Mouse (Mus musculus): Measurements from ENCODE around the gene Ctnnbl1. TPM values are rescaled to one million over a fixed set of nuclear protein-coding genes. Genes with fewer than 3 reads are reported as not detected.
A peak's percentile ranks its signal among the peaks of the same experiment; 100 is the strongest.

Gene Ctnnbl1
- total RNA-seq (2014; rRNA removed; ENCODE audit: low replicate concordance), result 12.9 and 28.4 TPM in 2 replicates
- 21.0 and 22.0 TPM in 2 replicates for polyA plus RNA-seq (2015; fragmentation: Nextera tagmentation; extraction: Ambion mirVana)

- ATAC-seq (ENCODE audit: insufficient read depth, low read depth), result peak; percentile 88
- no peak for TF ChIP-seq EP300 (IDR thresholded peaks at IDR 0.05; ENCODE audit: low read depth)
- TF ChIP-seq CTCF (IDR thresholded peaks at IDR 0.05; ENCODE audit: low read depth), result no peak
- no peaks in the 10 kb centered on the region for H3K27me3 ChIP-seq (ENCODE audit: control insufficient read depth, insufficient read depth, low read length)
- no peaks in the 10 kb centered on the region for H3K9me3 ChIP-seq (replicated peaks; ENCODE audit: control insufficient read depth, low read length)
- no peaks in the 10 kb centered on the region for H3K36me3 ChIP-seq (replicated peaks; ENCODE audit: control insufficient read depth, insufficient read depth, low read length)
- peak within 1 kb of the TSS; percentile 65 for H3K9ac ChIP-seq (replicated peaks; ENCODE audit: low read depth, low read length)
- peaks cover 7% of the 10 kb centered on the region for H3K4me1 ChIP-seq (ENCODE audit: control insufficient read depth, insufficient read depth)
- peak; percentile 94 for DNase-seq (ENCODE audit: low spot score)
- H3K4me3 ChIP-seq (ENCODE audit: low read depth, low read length), result peak within 1 kb of the TSS; percentile 59
- H3K4me2 ChIP-seq (ENCODE audit: low read depth, low read length), result peak within 1 kb of the TSS; percentile 87
- no peak within 1 kb of the TSS for H3K27ac ChIP-seq (ENCODE audit: low read depth)
- WGBS, result 10% methylated on average over 44 of the region's 44 CpGs
Observed at GRCm38 (mm10) chr2:157736854-157737850, at the start of gene Ctnnbl1. Ctnnbl1 (plus strand) TSS chr2:157737401.

- Histone ChIP-seq H3K9ac (replicated peaks; ENCODE audit: low read depth, low read length) (no peak overlapping the region), H3K9me3 (replicated peaks; ENCODE audit: control insufficient read depth, low read length) (no peaks in the 10 kb centered on the region), H3K27me3 (ENCODE audit: control insufficient read depth, insufficient read depth, low read length) (peaks cover 16% of the 10 kb centered on the region), H3K4me3 (ENCODE audit: low read depth, low read length) (no peak overlapping the region), H3K27ac (ENCODE audit: low read depth) (no peak overlapping the region), H3K4me1 (ENCODE audit: control insufficient read depth, insufficient read depth) (no peaks in the 10 kb centered on the region), H3K4me2 (ENCODE audit: low read depth, low read length) (no peak overlapping the region), H3K36me3 (replicated peaks; ENCODE audit: control insufficient read depth, insufficient read depth, low read length) (no peaks in the 10 kb centered on the region)
- DNase-seq (ENCODE audit: low spot score) (no peak), ATAC-seq (ENCODE audit: insufficient read depth, low read depth) (no peak)
- TF ChIP-seq CTCF (IDR thresholded peaks at IDR 0.05; ENCODE audit: low read depth), result no peak
- no peak for TF ChIP-seq EP300 (IDR thresholded peaks at IDR 0.05; ENCODE audit: low read depth)
- 40% methylated on average over 3 of the region's 3 CpGs for WGBS
Observed at GRCm38 (mm10) chr2:157687506-157687905, 49.7 kb upstream of the Ctnnbl1 start.

DNA sequence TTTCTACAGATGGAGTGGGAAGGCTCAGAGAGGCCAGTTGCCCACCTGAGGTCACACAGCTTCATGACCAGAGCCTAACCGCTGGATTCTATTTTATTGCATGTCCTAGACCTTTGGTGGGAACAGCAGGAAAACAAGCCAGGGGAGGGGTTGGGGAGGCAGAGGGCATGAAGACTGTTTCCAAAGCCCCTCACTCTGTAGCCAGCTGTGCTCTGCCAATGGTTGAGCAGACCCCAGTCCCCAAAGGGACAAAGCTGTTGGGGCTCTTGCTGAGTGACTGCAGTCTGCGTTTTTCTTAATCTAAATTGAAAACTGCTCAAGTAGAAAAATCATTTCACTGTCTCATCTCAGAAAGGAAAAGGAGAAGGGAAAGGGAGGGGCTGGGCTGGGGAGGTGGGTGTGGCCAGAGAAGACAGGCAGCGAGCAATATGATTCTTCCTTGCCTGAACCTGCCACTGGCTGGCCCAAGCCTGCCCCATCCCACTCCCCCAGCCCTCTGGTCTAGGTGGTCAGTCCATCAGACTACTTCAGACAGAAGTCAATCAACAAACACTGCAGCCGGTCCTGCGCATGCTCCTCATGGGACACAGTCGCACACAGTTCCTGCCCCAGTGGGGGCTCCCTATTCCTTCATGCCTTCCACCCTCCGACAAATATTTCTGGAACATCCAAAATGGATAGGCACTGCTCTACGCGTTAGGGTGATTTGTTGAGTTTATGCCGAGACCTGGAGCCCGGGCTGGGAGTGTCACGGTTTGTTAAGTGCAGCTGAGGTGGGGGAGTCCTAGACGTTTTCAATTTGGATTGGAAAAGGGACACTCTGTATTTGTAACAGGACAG is 45.7 kb upstream of the Ctnnbl1 start:
- 68% methylated on average over 13 of the region's 13 CpGs for WGBS
- no peak for ATAC-seq (ENCODE audit: insufficient read depth, low read depth)
- H3K27me3 ChIP-seq (ENCODE audit: control insufficient read depth, insufficient read depth, low read length), result peaks cover 12% of the 10 kb centered on the region
- H3K9me3 ChIP-seq (replicated peaks; ENCODE audit: control insufficient read depth, low read length), result no peaks in the 10 kb centered on the region
- no peak overlapping the region for H3K9ac ChIP-seq (replicated peaks; ENCODE audit: low read depth, low read length)
- no peaks in the 10 kb centered on the region for H3K4me1 ChIP-seq (ENCODE audit: control insufficient read depth, insufficient read depth)
- no peak for DNase-seq (ENCODE audit: low spot score)
- no peak overlapping the region for H3K4me2 ChIP-seq (ENCODE audit: low read depth, low read length)
- H3K27ac ChIP-seq (ENCODE audit: low read depth), result no peak overlapping the region
- no peaks in the 10 kb centered on the region for H3K36me3 ChIP-seq (replicated peaks; ENCODE audit: control insufficient read depth, insufficient read depth, low read length)
- no peak for TF ChIP-seq EP300 (IDR thresholded peaks at IDR 0.05; ENCODE audit: low read depth)
- no peak for TF ChIP-seq CTCF (IDR thresholded peaks at IDR 0.05; ENCODE audit: low read depth)
- no peak overlapping the region for H3K4me3 ChIP-seq (ENCODE audit: low read depth, low read length)

DNA sequence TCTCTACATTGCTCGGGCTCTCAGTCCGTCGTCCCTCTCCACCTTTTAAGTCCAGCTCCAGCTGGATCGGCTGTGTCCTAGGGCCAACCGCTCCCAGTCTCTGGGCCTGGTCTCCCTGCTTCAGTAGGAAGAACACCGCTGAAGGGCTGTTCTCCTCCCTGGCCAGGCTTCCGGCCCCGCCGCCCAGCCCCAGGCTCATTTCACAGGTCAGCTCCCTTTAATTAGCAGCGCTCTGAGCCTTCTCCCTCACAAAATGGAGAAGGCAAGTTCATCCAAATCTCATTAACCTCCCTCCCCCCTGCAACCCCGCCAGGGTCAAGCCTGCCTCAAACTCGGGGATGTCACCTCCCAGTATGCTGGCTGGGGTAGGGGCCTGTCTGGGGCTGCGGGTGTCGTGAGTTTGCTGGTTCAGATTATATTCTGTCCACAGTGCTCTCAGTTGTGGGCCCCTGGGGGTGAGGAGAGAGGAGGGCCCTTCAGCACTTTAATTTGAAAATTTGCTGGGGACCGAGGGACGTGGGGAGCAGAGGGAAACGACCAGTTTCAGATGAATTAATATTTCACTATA is 44.8 kb upstream of the Ctnnbl1 start:
- no peak for DNase-seq (ENCODE audit: low spot score)
- H3K9me3 ChIP-seq (replicated peaks; ENCODE audit: control insufficient read depth, low read length), result no peaks in the 10 kb centered on the region
- no peak overlapping the region for H3K4me2 ChIP-seq (ENCODE audit: low read depth, low read length)
- 14% methylated on average over 17 of the region's 17 CpGs for WGBS
- no peaks in the 10 kb centered on the region for H3K36me3 ChIP-seq (replicated peaks; ENCODE audit: control insufficient read depth, insufficient read depth, low read length)
- H3K4me3 ChIP-seq (ENCODE audit: low read depth, low read length), result no peak overlapping the region
- no peak overlapping the region for H3K9ac ChIP-seq (replicated peaks; ENCODE audit: low read depth, low read length)
- ATAC-seq (ENCODE audit: insufficient read depth, low read depth), result no peak
- TF ChIP-seq CTCF (IDR thresholded peaks at IDR 0.05; ENCODE audit: low read depth) (no peak), EP300 (IDR thresholded peaks at IDR 0.05; ENCODE audit: low read depth) (no peak)
- H3K27me3 ChIP-seq (ENCODE audit: control insufficient read depth, insufficient read depth, low read length), result peaks cover 12% of the 10 kb centered on the region
- no peak overlapping the region for H3K27ac ChIP-seq (ENCODE audit: low read depth)
- H3K4me1 ChIP-seq (ENCODE audit: control insufficient read depth, insufficient read depth), result no peaks in the 10 kb centered on the region

GRCm38 (mm10) chr2:157693576-157693975 is 43.6 kb upstream of the Ctnnbl1 start:
- Histone ChIP-seq H3K9me3 (replicated peaks; ENCODE audit: control insufficient read depth, low read length) (no peaks in the 10 kb centered on the region), H3K27ac (ENCODE audit: low read depth) (no peak overlapping the region), H3K27me3 (ENCODE audit: control insufficient read depth, insufficient read depth, low read length) (peaks cover 12% of the 10 kb centered on the region), H3K4me3 (ENCODE audit: low read depth, low read length) (no peak overlapping the region), H3K36me3 (replicated peaks; ENCODE audit: control insufficient read depth, insufficient read depth, low read length) (no peaks in the 10 kb centered on the region), H3K4me2 (ENCODE audit: low read depth, low read length) (no peak overlapping the region), H3K9ac (replicated peaks; ENCODE audit: low read depth, low read length) (no peak overlapping the region), H3K4me1 (ENCODE audit: control insufficient read depth, insufficient read depth) (no peaks in the 10 kb centered on the region)
- ATAC-seq (ENCODE audit: insufficient read depth, low read depth), result no peak
- TF ChIP-seq EP300 (IDR thresholded peaks at IDR 0.05; ENCODE audit: low read depth), result no peak
- TF ChIP-seq CTCF (IDR thresholded peaks at IDR 0.05; ENCODE audit: low read depth), result no peak
- 69% methylated on average over 3 of the region's 3 CpGs for WGBS
- no peak for DNase-seq (ENCODE audit: low spot score)

All from heart, postnatal 0 days (tissue).